Mouse (Mus musculus) layer of hippocampus, postnatal 25 days (tissue): ENCODE measurements at regions not wholly inside any gene's neighbourhood (a gene's known extent, or its start where the extent isn't known, plus 50 kb on each side); places are given as distances from the start of the nearest gene placed in this dataset.

Experiments used
- microRNA-seq, 2 experiments: library from miRNA; unstranded; fragments of <30 nt; microRNA quantifications; one replicate each; pipeline ENCODE4 v1.2.0; 2021

Small RNA genes in the stretch of these regions (microRNA-seq; reads per million reads assigned to microRNA genes)
- gene Gm22802, result 0 reads per million in 2 experiments
